Mouse (Mus musculus): ENCODE results near the gene Polr2b. TPM values are rescaled to one million over a fixed set of nuclear protein-coding genes. Genes with fewer than 3 reads are reported as not detected.

The Polr2b gene
- polyA plus RNA-seq, 1 experiment from 2014 or later: 58.7 TPM

DNA sequence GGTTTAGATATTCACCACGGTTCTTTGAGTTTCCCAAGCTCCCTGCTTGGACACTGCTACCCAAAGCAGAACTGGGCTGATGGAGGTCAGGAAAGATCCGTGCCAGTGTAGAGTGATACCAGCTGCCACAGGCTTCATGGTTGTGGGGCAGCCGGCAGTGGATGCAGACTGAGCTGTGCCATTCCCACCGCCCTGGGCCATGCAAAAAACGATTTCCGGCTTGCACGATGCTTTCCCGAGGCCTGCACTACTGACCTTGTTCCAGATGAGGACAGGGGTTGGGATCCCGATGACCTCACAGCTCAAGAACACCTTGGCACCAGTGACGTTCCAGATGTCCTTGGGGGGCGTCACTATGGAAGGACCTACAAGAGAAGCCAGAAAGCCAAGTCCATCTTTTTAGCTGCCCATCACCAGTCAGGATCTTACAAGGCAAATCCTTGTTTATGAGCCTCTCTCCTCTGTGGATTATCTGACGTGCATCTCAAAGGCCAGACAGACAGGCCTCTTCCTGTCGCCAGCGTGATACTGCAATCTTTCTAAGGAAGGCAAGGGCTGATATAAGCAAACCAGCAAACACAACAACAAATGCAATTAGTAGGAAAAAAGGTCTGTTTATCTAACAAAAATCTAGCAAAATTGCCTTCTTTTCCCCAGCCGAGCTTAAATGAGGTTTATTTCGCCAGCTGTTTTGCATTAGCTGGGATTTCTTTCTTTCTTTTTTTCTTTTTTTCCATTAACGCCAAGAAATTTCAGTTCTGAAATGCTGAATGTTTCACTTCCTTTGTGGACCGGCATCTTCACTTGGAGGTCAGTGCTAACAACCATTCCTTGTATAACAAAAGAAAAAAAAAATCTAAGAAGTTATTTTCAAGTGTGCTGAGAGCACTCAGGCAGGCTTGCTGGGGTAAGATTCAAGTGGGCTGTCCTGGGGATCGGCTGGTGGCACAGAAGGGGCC lies 45.6 kb downstream of the Polr2b start:
- H3K4me1 ChIP-seq (ENCODE audit: control insufficient read depth, insufficient read depth, low read length): 0 out of 2 replicates have a peak, but pooled peaks cover 2% of the 10 kb centered on the region
- no peaks in the 10 kb centered on the region for H3K27me3 ChIP-seq (ENCODE audit: control insufficient read depth, insufficient read depth, low read length)
- H3K27ac ChIP-seq (ENCODE audit: low read depth, low read length): no peak overlapping the region
- H3K4me2 ChIP-seq (ENCODE audit: low read depth, low read length): no peak overlapping the region
- no peaks in the 10 kb centered on the region for H3K9me3 ChIP-seq (ENCODE audit: control insufficient read depth, low read length)
- H3K4me3 ChIP-seq (ENCODE audit: low read depth, low read length): no peak overlapping the region
- no peaks in the 10 kb centered on the region for H3K36me3 ChIP-seq (ENCODE audit: control insufficient read depth, insufficient read depth, low read length)
- WGBS: 87% methylated on average over 19 of the region's 19 CpGs
- no peak overlapping the region; the same call in 1 of the 2 replicates for H3K9ac ChIP-seq (replicated peaks; ENCODE audit: low read depth, low read length)
- no peak for ATAC-seq (ENCODE audit: low read depth)

DNA sequence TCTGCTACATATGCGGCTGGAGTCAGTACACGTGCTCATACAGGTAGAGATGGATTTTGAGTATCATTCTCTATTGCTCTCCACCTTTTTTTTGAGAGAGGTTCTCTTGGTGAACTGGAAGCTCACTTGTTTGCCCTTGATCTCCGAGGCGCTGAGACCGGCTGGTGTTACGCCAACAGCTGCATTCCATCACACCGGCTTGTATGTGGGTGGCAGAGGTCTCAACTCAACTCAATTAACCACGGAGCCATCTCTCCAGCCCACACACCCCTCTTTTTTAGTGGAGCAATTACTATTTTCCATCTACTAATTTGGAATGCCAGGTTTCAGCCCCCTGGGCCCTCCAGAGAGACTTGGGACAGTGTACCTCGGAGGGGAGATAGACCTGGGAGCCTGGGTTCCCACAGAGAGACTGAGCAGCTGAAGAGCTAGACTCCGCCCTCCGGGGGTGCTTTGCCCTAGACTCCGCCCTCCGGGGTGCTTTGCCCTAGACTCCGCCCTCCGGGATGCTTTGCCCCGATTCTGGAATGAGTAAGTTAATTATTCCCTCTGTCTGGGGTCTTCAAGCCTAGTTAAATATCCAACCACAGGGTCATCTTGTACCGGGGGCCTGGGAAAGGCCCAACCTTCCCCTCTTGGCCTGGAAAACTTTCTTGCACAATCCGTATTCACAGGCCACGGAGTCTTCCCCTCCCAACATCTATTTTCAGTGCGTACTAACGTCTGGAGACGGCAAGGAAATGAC lies 47.6 kb downstream of the Polr2b start:
- Histone ChIP-seq H3K9ac (replicated peaks; ENCODE audit: low read depth, low read length) (0 out of 2 replicates have a peak overlapping the region, but pooled peaks have one; percentile 8), H3K4me2 (ENCODE audit: low read depth, low read length) (peak overlapping the region; percentile 47), H3K4me3 (ENCODE audit: low read depth, low read length) (peak overlapping the region; percentile 20), H3K4me1 (ENCODE audit: control insufficient read depth, insufficient read depth, low read length) (0 out of 2 replicates have a peak, but pooled peaks cover 2% of the 10 kb centered on the region), H3K27ac (ENCODE audit: low read depth, low read length) (no peak overlapping the region), H3K9me3 (ENCODE audit: control insufficient read depth, low read length) (no peaks in the 10 kb centered on the region), H3K27me3 (ENCODE audit: control insufficient read depth, insufficient read depth, low read length) (no peaks in the 10 kb centered on the region), H3K36me3 (ENCODE audit: control insufficient read depth, insufficient read depth, low read length) (no peaks in the 10 kb centered on the region)
- ATAC-seq (ENCODE audit: low read depth): peak; percentile 42; the same call in 1 of the 2 replicates
- 18% methylated on average over 22 of the region's 22 CpGs for WGBS

DNA sequence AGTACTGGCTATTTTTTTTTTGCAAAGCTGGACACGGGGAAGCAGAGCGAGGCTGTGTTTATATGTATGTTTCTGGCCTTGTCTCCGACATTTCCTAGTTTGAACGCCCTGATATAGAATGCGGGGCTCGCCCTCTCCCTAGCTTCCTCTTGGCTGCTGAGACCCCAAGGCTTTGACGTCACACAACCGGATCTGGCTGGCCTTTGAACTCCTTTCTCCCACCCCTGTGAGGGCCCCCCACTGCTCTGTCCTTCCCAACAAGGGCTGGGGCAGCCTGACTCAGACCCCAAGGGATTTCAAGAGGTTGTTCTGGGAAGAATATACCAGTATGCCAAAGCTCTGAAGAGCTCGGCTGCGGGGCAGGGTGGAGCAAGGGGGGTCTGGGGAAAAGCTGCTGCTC lies 48.4 kb downstream of the Polr2b start:
- Histone ChIP-seq H3K36me3 (ENCODE audit: control insufficient read depth, insufficient read depth, low read length) (no peaks in the 10 kb centered on the region), H3K4me2 (ENCODE audit: low read depth, low read length) (peak overlapping the region; percentile 47), H3K27ac (ENCODE audit: low read depth, low read length) (no peak overlapping the region), H3K9me3 (ENCODE audit: control insufficient read depth, low read length) (no peaks in the 10 kb centered on the region), H3K9ac (replicated peaks; ENCODE audit: low read depth, low read length) (peak overlapping the region; percentile 39; the same call in 1 of the 2 replicates), H3K4me1 (ENCODE audit: control insufficient read depth, insufficient read depth, low read length) (0 out of 2 replicates have a peak, but pooled peaks cover 2% of the 10 kb centered on the region), H3K27me3 (ENCODE audit: control insufficient read depth, insufficient read depth, low read length) (no peaks in the 10 kb centered on the region), H3K4me3 (ENCODE audit: low read depth, low read length) (peak overlapping the region; percentile 20)
- peak; percentile 50 for ATAC-seq (ENCODE audit: low read depth)
- 1% methylated on average over 10 of the region's 10 CpGs for WGBS

DNA sequence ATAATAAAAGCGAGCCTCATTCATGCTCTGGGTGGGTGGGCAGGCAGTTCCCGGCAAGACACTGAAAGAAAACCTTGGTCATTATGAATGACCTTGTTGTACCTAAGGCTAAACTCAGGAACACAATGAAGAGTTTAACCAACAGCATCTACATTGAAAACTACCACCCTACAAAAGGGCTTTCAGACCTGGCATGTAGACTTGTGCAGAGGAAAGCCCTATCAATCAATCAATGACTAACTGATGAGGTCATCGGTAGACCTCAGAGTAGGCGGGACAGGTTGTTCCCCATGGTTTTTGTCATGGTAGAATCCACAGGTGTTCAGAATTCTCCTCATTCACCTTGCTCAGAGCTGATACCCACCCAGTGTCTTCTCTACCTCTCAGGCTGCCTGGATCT lies 50.0 kb downstream of the Polr2b start:
- H3K36me3 ChIP-seq (ENCODE audit: control insufficient read depth, insufficient read depth, low read length): no peaks in the 10 kb centered on the region
- no peak overlapping the region for H3K27ac ChIP-seq (ENCODE audit: low read depth, low read length)
- no peak overlapping the region for H3K4me2 ChIP-seq (ENCODE audit: low read depth, low read length)
- no peak overlapping the region for H3K9ac ChIP-seq (replicated peaks; ENCODE audit: low read depth, low read length)
- no peaks in the 10 kb centered on the region for H3K27me3 ChIP-seq (ENCODE audit: control insufficient read depth, insufficient read depth, low read length)
- H3K4me1 ChIP-seq (ENCODE audit: control insufficient read depth, insufficient read depth, low read length): no peaks in the 10 kb centered on the region
- H3K9me3 ChIP-seq (ENCODE audit: control insufficient read depth, low read length): no peaks in the 10 kb centered on the region
- 92% methylated on average over 4 of the region's 4 CpGs for WGBS
- no peak for ATAC-seq (ENCODE audit: low read depth)
- no peak overlapping the region for H3K4me3 ChIP-seq (ENCODE audit: low read depth, low read length)

DNA sequence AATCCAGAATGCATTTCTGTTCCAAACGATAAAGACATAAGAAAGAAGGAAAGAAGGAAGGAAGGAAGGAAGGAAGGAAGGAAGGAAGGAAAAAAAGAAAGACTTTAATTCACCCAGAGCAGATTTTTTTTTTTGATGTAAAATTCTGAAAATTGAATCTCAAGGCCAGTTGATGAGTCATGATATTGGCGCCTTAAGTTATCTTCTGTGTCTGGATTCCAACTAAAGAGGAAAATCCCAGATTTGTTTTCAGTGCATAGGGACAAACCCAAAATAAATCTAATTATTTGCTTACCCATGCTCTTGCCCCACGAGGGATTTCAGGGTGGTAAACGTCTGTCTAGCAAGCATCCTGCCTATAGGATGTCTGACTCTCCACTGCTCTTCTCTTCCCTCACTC lies 51.1 kb downstream of the Polr2b start:
- H3K9ac ChIP-seq (replicated peaks; ENCODE audit: low read depth, low read length): no peak overlapping the region
- no peaks in the 10 kb centered on the region for H3K27me3 ChIP-seq (ENCODE audit: control insufficient read depth, insufficient read depth, low read length)
- no peaks in the 10 kb centered on the region for H3K9me3 ChIP-seq (ENCODE audit: control insufficient read depth, low read length)
- H3K4me1 ChIP-seq (ENCODE audit: control insufficient read depth, insufficient read depth, low read length): no peaks in the 10 kb centered on the region
- 79% methylated on average over 4 of the region's 4 CpGs for WGBS
- no peak overlapping the region for H3K4me2 ChIP-seq (ENCODE audit: low read depth, low read length)
- no peak for ATAC-seq (ENCODE audit: low read depth)
- no peaks in the 10 kb centered on the region for H3K36me3 ChIP-seq (ENCODE audit: control insufficient read depth, insufficient read depth, low read length)
- no peak overlapping the region for H3K27ac ChIP-seq (ENCODE audit: low read depth, low read length)
- H3K4me3 ChIP-seq (ENCODE audit: low read depth, low read length): no peak overlapping the region

DNA sequence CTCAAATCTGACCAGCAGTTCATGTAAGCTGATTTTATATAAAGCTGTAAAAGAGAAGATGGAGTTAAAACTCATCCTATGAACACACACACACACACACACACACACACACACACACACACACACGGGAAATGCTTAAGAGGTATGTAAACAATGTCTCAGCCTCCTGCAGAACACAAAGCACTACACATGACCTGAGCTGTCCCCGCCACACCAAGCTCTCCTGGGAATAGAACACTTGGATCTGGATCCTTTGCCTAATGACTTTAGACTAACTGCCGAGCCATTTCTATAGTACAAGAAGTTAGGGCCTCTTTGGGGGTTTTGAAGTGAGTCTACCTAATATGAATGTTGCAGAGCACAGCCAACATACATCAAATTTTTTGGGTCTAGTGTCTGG lies 52.2 kb downstream of the Polr2b start:
- H3K36me3 ChIP-seq (ENCODE audit: control insufficient read depth, insufficient read depth, low read length): no peaks in the 10 kb centered on the region
- no peaks in the 10 kb centered on the region for H3K4me1 ChIP-seq (ENCODE audit: control insufficient read depth, insufficient read depth, low read length)
- no peak overlapping the region for H3K4me3 ChIP-seq (ENCODE audit: low read depth, low read length)
- H3K4me2 ChIP-seq (ENCODE audit: low read depth, low read length): no peak overlapping the region
- H3K9me3 ChIP-seq (ENCODE audit: control insufficient read depth, low read length): no peaks in the 10 kb centered on the region
- H3K27me3 ChIP-seq (ENCODE audit: control insufficient read depth, insufficient read depth, low read length): no peaks in the 10 kb centered on the region
- no peak overlapping the region for H3K9ac ChIP-seq (replicated peaks; ENCODE audit: low read depth, low read length)
- no peak overlapping the region for H3K27ac ChIP-seq (ENCODE audit: low read depth, low read length)
- WGBS: 52% methylated on average over 3 of the region's 3 CpGs
- no peak for ATAC-seq (ENCODE audit: low read depth)

DNA sequence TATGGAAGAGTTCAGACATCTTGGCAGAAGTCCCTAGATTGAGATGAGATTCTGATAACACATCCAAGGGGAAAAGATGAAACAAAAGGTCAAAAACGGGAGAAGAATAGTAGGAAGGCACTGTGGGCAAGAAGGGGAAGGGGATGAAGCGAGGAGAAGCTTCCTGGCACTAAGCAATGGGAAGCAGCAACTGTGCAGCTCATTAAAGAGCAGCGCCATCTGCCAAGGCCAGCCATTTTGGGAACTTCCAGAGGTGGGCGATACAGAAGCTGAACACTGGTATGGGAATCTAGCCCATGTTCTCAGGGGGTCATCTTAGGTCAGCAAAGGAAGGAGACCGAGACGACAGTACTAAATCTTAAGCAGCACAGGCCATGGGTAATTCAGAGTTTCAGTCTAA lies 53.7 kb downstream of the Polr2b start:
- ATAC-seq (ENCODE audit: low read depth): no peak
- Histone ChIP-seq H3K27me3 (ENCODE audit: control insufficient read depth, insufficient read depth, low read length) (no peaks in the 10 kb centered on the region), H3K27ac (ENCODE audit: low read depth, low read length) (no peak overlapping the region), H3K36me3 (ENCODE audit: control insufficient read depth, insufficient read depth, low read length) (no peaks in the 10 kb centered on the region), H3K9ac (replicated peaks; ENCODE audit: low read depth, low read length) (no peak overlapping the region), H3K9me3 (ENCODE audit: control insufficient read depth, low read length) (no peaks in the 10 kb centered on the region), H3K4me1 (ENCODE audit: control insufficient read depth, insufficient read depth, low read length) (no peaks in the 10 kb centered on the region), H3K4me3 (ENCODE audit: low read depth, low read length) (no peak overlapping the region), H3K4me2 (ENCODE audit: low read depth, low read length) (no peak overlapping the region)
- 80% methylated on average over 6 of the region's 6 CpGs for WGBS

DNA sequence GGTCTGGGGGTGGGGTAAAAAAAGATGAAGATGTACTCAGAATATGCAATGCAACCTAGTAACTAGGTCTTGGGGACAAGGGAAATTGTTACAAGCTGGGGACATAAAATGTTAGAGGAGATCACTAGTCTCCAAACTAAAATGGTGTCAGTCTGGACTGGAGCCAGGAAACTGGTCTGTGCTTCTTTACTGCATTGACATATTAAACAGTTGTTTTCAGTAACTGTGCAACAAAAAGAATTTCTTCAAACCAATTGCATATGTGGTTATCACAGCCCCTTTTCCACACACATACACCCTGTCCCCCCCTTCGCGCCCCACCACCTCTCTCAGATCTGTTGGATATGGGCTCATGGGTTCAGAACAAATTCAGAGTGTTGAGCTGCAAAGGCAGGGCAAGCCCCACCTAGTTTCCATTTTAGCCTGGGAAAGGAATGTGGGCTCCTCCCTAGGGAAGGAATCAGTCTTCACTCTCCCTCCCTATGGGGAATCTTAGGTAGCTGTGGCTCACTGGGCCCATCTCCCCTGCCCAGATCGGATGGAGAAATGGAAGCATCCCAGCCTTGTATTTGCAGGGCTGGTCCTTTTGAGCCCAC lies 54.6 kb downstream of the Polr2b start:
- no peak overlapping the region for H3K27ac ChIP-seq (ENCODE audit: low read depth, low read length)
- H3K4me1 ChIP-seq (ENCODE audit: control insufficient read depth, insufficient read depth, low read length): no peaks in the 10 kb centered on the region
- ATAC-seq (ENCODE audit: low read depth): no peak
- H3K9me3 ChIP-seq (ENCODE audit: control insufficient read depth, low read length): no peaks in the 10 kb centered on the region
- no peaks in the 10 kb centered on the region for H3K27me3 ChIP-seq (ENCODE audit: control insufficient read depth, insufficient read depth, low read length)
- no peak overlapping the region for H3K4me2 ChIP-seq (ENCODE audit: low read depth, low read length)
- no peak overlapping the region for H3K4me3 ChIP-seq (ENCODE audit: low read depth, low read length)
- H3K36me3 ChIP-seq (ENCODE audit: control insufficient read depth, insufficient read depth, low read length): no peaks in the 10 kb centered on the region
- H3K9ac ChIP-seq (replicated peaks; ENCODE audit: low read depth, low read length): no peak overlapping the region
- 93% methylated on average over 3 of the region's 3 CpGs for WGBS

Data from neural tube, embryonic 14.5 days (tissue).